Mouse (Mus musculus) lung, adult 2 months (tissue): ENCODE data around the gene Usp4.

ENCODE experiments used
- CTCF ChIP-seq: fragments of 200-500 bp; IDR thresholded peaks from 2 replicates; pipeline ENCODE4 v1.5.1; 2011; ENCODE audit warnings: mild to moderate bottlenecking, low read length, control low read depth; ENCODE audit not compliant: insufficient read depth
- POLR2A ChIP-seq: fragments of 200-500 bp; IDR thresholded peaks from 2 replicates; pipeline ENCODE4 v1.6.1; 2011; ENCODE audit warnings: low read depth, mild to moderate bottlenecking, control low read depth, low read length, borderline replicate concordance; ENCODE audit errors: extremely low read depth

- TF ChIP-seq POLR2A (no peak), CTCF (no peak)
These were observed 91.5 kb downstream of the Usp4 start for GRCm38 (mm10) chr9:108439176-108439575.
